Mouse (Mus musculus) adrenal gland, postnatal 4 days (tissue): ENCODE measurements at regions not wholly inside any gene's neighbourhood (a gene's known extent, or its start where the extent isn't known, plus 50 kb on each side); places are given as distances from the start of the nearest gene placed in this dataset.
"Not testable (repeated sequence)": the region's sequence is repeated elsewhere in the genome, so short reads cannot be mapped to it uniquely, and the experiment has no call there.

Source experiments
- DNase-seq, 2 experiments: peaks; one replicate each; pipeline ENCODE4 v3.0.0; 2021 to 2022; ENCODE audit warnings: low spot score in 2 of 2, mixed read lengths in 2 of 2

DNA sequence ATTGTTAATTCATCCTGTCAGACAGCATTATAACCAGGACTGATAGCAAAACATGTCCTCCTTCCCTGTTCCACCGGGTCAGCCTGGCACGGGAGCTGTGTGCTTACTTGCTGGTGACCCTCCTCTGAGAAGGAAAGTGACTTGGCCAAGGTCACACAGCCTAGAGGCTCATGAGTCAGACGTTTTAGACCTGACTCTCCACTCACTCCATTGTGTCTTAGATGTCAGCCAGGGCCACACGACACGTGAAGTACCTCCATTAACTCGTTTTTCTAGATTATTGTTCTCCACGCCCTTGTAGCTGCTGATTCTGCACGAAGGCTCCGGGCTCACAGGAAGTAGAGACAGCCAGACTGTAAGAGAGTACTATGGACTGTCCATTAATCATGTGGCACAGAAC lies 340.8 kb downstream of the Diras2 start:
- no peak for DNase-seq

DNA sequence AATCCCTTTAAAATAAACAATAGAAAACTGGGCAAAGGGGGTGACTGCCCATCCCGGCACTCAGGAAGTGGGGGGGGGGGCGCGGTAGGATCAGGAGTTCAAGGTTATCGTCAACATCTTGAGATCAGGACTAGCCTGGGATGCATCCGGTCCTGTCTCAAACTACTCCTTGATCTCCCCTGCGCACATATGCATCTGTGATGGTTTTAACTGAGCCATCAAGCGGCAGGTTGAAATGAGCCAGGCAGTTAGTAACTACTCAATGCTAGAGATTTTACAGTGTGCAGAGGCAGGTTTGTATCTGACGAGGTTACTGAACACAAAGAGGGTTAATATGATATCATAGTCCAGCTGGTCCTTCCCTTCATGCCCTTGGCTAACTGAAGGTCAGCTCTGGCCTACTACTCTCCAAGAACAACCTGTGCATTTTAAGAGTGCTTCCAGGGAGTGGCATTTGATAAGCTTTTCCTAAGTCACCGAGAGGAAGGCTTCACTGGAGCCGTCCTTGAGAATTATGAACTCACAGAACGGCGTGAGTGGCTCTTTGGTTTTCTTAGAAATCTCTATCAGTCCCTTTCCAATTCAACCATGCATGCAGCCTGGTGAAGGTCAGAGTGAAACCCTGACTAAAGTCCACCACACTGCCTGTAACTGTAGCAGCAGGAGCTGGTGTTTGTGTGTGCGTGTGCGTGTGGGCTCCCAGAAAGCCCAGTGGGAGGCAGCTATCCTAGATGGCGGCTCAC lies 340.1 kb downstream of the Diras2 start:
- DNase-seq, result no peak

DNA sequence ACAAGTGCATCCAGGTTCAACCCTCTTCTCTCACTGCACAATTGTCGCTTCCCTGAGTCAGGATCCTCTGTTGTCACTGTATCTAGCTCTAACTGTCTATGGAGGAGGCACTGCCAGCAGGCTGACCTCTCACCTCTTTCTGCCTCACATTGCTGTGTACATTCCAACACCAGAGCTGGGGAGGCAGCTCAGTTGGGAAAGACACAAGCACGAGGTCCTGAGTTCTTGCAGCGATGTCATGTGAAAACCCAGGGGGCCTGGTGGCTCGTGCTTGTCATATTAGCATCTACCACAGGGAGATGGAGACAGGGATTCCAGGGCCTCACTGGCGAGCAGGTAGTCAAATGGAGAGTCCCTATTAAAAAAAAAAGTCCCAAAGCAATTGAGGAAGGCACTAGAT lies 334.2 kb downstream of the Diras2 start:
- no peak for DNase-seq

DNA sequence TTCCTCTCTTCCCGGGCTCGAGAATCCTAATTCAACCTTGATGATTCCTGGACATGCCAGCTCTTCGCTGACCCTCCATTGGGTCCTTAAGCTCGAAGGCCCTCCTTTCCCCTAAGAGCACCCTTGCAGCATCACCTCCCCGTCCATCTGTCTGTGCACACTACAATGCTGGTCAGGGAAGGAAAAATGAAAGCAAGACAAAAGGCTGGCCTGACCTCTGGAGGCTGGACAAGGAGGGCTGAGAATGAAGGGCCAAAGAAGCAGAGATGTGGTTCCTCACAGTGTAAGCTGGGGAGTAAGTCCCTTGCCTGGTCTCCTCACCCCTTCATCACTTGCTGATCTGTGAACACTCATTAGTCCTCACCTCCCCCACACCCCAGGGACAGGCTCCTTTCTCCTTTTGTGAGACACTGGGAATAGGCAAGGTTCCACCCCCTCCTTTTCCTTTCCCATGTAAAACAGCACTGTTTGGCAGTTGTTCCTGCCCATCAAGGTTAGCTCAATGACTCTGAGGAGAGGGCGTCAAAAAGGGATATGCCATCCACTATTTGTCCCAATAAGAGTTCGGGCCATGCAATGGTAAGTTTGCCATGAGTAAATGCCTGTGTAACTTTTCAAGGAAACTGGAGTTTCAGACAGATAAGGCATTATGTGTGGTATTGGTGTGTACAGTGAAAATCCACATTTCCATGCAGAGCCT lies 332.3 kb downstream of the Diras2 start:
- no peak for DNase-seq

DNA sequence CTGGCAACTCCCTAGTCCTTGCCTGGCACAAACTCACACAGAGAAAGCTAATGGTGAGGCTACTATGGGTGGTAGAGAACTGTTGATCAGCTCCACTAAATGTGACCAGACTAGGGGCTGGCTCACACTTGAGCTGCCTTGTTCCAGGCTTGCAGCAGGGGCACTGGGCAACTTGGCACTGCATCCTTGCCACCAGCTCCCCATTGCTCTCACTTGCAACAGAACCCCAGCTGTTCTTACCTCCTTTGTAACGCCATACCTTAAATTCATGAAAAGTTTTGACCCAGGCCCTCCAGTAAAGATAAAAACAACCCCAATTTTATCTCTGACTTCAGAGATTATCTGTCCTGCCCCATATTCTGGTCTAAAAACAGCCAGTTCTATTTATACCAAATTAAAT lies 328.7 kb downstream of the Diras2 start:
- no peak for DNase-seq

DNA sequence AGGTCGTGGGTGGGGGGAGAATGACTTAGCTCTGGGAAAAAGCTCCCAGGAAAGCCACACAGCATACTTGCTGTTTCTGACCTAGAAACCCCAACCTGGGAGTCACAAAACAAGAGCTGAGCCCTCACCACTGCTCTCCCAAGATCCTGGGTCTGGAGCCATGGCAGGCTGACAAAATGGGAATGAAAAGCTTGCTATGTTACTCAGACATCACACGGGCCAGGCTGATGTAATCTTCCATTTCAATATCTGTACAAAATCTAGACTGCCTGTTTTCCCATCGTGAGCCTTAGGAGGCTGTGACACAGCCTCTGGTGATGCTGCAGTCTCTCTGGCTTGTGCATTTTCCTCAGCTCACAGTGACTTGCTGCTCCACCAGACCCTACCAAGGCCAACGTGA lies 325.1 kb downstream of the Diras2 start:
- DNase-seq, result no peak

DNA sequence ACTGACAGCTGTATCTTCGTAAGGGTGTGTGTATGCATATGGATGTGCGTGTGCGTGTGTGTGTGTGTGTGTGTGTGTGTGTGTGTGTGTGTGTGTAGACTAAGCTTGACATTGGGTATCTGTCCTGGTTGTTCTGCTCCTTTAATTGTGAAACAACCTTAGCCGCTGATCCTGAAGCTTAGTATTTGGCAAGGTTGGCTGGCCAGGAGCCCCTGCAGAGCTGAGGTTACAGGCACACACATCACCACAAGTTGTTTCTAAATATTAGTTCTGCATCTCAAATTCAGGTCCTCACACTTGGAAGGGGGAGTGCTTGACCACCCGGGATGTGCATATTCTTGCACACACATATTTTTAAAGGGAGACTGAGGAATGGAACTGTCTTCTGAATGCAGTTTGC lies 314.7 kb downstream of the Diras2 start:
- no peak for DNase-seq

DNA sequence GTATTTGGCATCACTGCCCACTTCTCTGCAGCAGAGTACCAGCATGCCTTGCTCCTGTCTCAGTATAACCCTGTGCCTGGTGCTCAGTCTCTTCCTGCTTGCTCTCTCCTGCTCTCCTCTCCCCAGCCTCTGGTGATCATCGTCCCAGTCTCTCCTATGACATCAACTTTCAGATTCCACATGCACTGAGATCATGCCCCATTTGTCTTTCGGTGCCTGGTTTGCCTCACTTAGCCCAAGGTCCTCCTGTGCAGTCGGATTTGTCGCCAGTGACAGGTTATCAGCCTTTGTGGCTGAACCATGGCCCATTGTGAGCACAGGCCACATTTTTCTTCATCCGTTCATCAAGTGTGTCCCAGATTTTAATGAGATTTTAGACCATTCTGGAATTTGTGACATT lies 314.0 kb downstream of the Diras2 start:
- DNase-seq, result no peak

DNA sequence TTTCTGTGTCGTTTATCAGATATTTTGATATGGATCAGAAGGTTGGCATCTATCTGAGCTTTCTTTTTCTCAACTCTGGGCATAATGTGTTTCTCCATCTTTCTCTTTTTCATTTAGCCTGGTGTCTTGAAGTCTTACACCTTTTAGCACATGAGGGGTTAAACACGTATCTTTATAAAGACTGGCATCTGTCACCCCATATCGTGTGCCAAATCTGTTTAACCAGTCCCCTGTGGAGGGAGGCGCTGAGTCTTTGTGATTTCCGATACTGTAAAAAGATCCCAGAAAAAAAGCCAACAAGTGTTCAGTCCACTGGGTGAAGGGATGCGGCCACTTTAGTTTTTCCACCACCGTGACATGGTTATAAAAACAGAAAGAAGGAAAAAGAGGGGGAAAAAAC lies 313.3 kb downstream of the Diras2 start:
- DNase-seq, result no peak

DNA sequence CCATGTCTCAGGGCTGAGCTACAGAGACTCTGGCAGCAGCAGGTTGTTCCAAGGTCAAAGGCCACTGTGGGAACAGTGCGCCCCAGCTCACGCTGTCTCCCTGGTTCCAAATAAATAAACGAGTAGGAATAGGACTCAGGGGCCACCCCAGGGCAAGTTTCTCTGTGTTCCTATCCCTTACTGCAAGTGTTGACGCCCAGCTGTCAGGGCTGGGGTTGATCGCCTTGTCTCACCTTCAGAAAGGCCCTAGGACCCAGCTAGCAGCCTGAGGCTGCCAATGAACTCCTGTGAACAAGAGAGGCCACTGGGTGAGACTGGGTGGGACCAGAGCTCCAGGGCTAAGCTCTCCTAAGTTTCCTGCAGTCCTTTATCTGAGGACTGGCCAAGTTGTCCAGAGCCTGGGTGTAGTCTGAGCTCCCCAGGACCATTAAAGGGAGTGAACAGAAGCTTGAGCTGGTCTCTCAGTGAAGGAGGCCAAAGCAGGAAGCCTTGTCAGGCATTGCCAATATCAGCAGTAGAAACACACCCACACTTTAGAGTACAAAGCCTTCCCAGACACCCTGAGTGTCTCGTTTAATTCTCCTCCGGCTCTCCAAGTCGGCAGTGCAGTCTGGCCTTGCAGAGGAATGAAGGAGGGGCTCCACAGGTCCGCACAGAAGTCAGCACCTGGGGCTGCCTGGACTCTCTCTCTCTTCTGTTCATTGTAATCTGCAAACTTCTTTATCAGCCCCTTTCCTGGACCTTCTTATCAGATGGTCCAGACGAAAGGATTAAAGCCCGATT lies 308.6 kb downstream of the Diras2 start:
- no peak for DNase-seq

DNA sequence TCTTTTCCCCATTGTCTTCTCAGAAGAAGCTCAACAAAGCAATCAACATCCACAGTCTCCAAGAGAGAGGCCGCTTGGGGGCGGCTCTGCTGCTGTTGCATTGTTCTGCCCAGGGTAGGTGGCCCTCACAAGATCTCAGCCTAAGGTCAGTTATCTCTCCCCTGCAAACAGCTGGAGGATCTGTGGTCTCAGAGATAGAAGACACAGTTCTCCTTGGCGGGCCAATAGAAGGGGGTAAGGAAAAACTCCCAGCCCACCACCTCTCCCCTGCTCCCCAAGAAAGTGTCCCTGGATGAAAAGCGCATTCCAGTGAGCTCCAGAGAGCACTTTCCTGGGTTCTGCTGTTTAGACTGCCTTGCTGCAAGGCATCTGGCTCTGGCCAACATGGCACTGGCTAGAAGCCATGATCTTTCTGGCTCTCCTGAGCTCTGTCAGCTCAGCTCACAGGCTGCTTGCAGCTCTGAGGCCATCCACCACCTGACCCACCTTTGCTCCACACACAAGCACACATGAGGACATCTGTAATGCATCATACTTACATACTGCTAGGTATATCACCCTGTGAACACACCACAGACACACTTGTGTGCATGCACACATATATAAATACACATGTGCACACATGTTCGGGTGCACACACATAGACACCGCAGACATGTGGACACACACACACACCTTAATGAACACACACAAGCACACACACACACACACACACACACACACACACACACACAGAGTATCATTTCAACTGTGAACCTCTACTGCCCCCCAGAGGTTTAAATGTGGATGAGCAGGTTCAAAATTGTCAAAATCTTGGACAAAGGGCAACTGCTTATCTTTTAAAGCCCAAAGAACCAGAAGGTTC lies 307.7 kb downstream of the Diras2 start:
- no peak for DNase-seq

DNA sequence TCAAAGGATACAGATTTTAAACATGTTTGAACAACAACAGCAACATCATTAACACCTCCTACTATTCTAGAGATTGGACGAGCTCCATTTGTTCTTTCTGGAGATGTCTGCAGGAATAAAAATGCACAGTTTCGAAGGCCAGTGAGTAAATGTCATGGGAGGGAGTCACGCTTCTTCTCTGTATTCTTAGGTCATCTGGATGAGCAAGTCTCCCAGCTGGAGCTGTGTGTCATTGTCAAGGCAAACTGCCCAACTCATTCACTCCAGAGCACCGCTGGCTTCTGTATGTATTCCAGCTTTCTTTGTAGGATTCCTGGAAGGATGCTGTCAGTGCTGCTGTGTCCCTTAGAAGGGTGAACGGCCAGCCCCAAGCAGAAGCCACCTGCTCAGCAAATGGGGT lies 297.1 kb downstream of the Diras2 start:
- DNase-seq, result no peak

DNA sequence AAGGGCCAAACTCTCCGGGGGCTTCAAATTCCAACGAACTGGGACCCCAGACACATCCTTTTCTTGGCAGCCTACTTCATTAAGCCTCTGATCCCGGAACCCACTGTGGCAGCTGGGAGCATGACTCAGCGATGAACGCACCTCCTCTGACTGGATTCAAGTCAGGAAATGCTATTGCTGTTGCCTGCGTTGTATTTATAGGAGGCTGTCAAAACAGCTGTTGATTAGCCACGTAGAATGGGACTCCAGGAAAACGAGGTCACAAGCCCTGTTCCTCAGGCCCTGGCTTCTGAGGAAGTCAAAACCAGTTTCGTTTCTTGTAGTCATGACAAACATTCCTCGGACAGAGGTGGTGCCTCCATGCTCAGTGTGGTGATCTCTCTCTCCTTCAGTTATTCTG lies 295.0 kb downstream of the Diras2 start:
- no peak for DNase-seq

DNA sequence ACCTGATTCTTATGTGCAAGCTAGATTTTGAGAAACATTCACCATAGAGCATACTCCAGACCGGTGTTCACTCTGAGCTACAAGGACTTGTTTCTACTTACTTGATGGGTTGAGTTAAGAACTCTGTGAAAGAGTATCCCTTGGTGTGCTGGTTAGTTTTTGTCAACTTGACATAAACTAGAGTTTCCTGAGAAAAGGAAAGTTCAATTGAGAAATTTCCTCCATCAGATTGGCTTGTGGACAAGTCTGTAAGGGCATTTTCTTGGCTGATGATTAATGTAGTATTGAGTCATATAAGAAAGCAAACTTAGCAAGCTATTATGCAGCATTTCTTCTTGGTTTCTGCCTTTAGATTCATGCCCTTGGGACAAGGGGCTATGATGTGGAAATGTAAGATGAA lies 291.5 kb downstream of the Diras2 start:
- DNase-seq, result no peak

DNA sequence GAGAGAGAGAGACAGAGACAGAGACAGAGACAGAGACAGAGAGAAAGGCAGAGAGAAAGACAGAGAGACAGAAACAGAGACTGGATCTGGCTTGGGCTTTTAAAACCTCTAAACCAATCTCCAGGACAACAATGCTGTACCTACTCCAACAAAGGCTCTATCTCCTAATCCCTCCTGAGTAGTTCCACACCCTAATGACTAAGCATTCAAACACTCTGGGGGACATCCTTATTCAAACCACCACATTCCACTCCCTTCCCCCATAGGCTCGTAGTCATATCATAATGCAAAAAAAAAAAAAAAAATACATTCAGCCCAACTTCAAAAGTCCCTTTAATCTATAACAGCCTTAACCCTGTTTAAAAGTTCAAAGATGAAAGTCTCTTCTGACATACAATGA lies 289.3 kb downstream of the Diras2 start:
- DNase-seq, result no peak

DNA sequence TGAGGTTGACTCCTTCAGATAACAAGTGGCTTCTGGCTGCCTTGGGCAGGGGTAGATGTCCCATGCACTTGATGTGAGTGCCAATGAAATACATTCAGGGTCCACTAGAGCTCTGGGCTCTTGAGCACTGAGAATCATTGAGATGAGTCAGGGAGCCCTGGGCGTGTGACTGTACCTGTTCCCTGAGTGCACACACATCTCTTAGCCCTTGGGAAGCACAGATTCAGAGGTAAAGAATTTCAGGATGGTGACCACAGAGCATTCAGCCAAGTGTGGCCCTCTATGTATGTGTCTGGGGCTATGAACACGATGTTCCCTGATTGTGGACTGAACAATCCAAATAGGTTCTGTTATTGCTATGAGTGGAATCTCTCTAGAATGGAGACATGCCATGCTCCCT lies 281.6 kb downstream of the Diras2 start:
- no peak for DNase-seq

DNA sequence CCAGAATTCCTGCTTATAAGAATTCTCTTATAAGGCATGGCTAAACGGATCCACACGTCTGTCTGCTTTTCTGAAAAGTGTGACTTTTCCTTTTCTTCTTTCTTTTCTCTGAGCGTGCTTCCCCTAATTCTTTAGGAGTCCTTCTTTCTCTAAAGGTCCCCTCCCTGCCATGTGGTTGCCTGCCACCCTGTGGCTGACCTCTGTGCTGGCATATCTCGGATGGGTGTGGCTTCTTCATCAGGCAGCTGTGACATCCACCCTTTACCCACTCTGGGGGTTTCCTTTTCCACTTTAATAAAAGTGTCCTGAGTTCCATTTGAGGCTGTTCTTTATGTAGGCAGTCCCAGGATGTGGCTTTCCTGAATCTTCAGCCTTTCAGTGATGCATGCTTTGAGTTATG lies 280.7 kb downstream of the Diras2 start:
- DNase-seq, result no peak

DNA sequence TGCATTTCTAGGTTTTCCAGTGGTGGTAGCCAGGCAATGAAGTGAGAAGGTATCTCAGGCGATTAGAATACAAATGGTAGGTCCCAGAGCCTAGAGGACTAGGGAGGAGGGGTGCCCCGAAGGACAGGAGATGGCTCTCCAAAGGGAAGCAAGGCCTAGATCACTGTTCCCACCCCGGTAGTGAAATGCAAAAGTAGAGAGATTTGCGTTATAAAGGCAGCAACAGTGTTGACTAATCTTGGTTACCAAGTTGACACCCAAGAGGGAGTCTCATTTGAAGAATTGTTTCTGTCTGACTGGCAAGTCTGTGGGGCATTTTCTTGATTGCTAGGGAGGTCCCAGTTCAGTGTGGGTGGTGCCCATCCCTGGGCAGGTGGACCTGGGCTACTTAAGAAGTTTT lies 278.8 kb downstream of the Diras2 start:
- DNase-seq, result no peak

DNA sequence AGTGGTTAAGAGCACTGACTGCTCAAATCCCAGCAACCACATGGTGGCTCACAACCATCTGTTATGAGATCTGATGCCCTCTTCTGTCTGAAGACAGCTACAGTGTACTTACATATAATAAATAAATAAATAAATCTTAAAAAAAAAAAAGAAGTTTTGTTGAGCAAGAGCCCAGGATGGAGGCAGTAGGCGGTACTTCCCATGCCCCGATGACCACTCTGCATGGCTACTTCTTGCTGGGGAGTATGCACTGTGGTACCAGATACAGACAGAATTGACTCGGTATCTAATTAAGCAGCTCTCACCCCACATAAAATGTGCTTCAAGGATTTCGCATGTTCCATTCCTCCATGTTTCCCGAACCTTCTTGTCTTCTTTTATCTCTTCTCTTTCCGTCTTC lies 278.4 kb downstream of the Diras2 start:
- not testable (repeated sequence) for DNase-seq

DNA sequence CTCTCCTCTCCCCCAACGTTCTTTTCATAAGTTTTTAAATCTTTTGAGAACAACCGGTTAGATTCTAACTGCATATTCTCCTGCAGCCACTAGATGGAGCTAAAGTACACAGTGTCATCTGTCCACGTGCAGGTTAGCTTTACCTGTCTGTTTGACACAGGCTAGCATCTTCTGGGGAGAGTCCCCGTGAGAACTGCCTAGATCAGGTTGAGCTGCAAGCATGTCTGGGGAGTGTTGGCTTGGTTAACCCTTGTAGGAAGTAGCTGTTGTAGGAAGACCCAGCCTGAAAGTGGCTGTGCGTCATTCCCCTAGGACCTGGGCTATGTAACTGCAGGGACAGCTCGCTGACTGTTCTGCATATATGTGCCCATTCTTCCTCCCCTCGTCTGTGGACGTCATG lies 277.9 kb downstream of the Diras2 start:
- DNase-seq, result no peak

DNA sequence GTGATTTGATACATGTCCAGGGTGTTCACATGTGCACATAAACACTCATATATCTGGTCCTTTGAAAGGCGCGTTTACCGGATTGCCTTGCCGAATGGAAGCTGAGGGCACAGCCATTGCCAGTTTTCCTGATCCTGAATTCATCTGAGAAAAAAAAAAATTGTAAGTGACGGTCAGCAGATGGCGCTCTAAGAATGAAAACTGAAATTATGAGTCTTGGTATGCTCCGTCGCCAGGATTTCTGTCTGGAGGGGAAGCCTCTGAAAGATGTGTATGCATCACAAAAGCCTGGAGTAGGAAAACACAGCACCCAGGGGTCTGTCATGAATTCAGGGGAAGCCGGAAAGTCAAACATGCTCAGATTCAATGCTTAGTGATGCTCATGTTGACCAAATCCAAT lies 276.9 kb downstream of the Diras2 start:
- no peak for DNase-seq
